Mouse (Mus musculus) forebrain, postnatal 0 days (tissue): Measurements from ENCODE around the gene Dsn1. TPM values are rescaled to one million over a fixed set of nuclear protein-coding genes. Genes with fewer than 3 reads are reported as not detected.

Experiments used
- ATAC-seq: fragments of 200-750 bp; cut with Nextera tagmentation; 2 replicates; pipeline ENCODE4 v1.8.0; 2017; ENCODE audit warnings: mild to moderate bottlenecking, moderate library complexity
- DNase-seq: peaks from one replicate; pipeline ENCODE4 v3.0.0-alpha.2; 2015
- H3K27ac ChIP-seq: fragments of 300-500 bp; sonication (generic); 2 replicates; pipeline ENCODE4 v1.5.1; 2014; ENCODE audit warnings: low read depth, mild to moderate bottlenecking, antibody characterized with exemption, low read length, moderate library complexity, mixed read lengths
- H3K27me3 ChIP-seq: fragments of 300-500 bp; sonication (generic); 2 replicates; pipeline ENCODE4 v1.6.1; 2014; ENCODE audit warnings: mild to moderate bottlenecking, low read length, mixed read lengths; ENCODE audit not compliant: insufficient read depth
- H3K36me3 ChIP-seq: fragments of 300-500 bp; sonication (generic); 2 replicates; pipeline ENCODE4 v1.6.1; 2014; ENCODE audit warnings: mild to moderate bottlenecking, moderate library complexity; ENCODE audit not compliant: insufficient read depth
- H3K4me1 ChIP-seq: fragments of 300-500 bp; sonication (generic); 2 replicates; pipeline ENCODE4 v1.6.1; 2014; ENCODE audit warnings: antibody characterized with exemption; ENCODE audit not compliant: insufficient read depth
- H3K4me2 ChIP-seq: fragments of 300-500 bp; sonication (generic); 2 replicates; pipeline ENCODE4 v1.6.1; 2014; ENCODE audit warnings: low read depth, mild to moderate bottlenecking, moderate library complexity
- H3K4me3 ChIP-seq: fragments of 300-500 bp; sonication (generic); 2 replicates; pipeline ENCODE4 v1.5.1; 2014; ENCODE audit warnings: low read depth, low read length, mixed read lengths
- H3K9ac ChIP-seq: fragments of 300-500 bp; sonication (generic); 2 replicates; pipeline ENCODE4 v1.6.1; 2014; ENCODE audit warnings: mild to moderate bottlenecking
- H3K9me3 ChIP-seq: fragments of 300-500 bp; sonication (generic); 2 replicates; pipeline ENCODE4 v1.6.1; 2016; ENCODE audit warnings: low read length
- CTCF ChIP-seq: sonication (generic); IDR thresholded peaks from 2 replicates; pipeline ENCODE4 v1.5.1; 2016; ENCODE audit warnings: antibody characterized with exemption, control low read depth, low read depth
- WGBS: fragments of 180-500 bp; shearing (Covaris S2); extraction: QIAGEN DNeasy Blood & Tissue Kit; methylation state at CpG from one replicate; pipeline ENCODE4 v1.1.7; 2014; 5-methylcytosine and 5-hydroxymethylcytosine counted together
- polyA plus RNA-seq: library from polyadenylated mRNA; unstranded; fragments of >200 nt; fragmentation: Nextera tagmentation; extraction: Ambion mirVana; gene quantifications from 2 replicates; pipeline ENCODE4 v1.2.1, GENCODE M21; 2015
- total RNA-seq: library from RNA; depleted of rRNA; stranded (reverse); fragments of >200 nt; gene quantifications from 2 replicates; pipeline ENCODE4 v1.2.3, GENCODE M21; 2014

Dsn1 gene
- total and polyA plus RNA-seq, 2 experiments from 2014 or later: 10.0 to 12.2 TPM

- WGBS: 73% methylated on average over 5 of the region's 5 CpGs
- H3K9ac ChIP-seq: no peak overlapping the region
- no peak for ATAC-seq
Observed at GRCm38 (mm10) chr2:156973316-156974100, 33.4 kb downstream of the Dsn1 start.

DNA sequence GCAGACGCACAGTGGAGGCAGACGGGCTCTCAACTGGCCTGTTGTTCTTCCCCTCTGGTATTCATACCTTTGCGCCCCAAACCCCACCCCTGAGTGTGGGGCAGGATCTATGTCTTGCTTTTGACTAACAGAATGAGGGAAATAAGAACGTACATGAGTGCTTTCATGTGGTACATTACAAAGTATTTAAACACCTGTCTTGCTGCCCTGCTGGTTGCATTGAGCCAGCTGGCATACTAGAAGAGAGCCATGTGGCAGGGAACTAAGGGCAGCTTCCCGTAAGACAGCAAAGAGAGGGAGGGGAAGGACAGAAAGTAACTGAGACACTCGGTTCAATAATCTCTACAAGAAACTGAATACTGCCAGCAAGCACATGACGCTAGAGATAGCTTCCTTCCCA, 36.7 kb downstream of the Dsn1 start:
- ATAC-seq (no peak), DNase-seq (no peak)
- TF ChIP-seq CTCF: no peak
- WGBS: 62% methylated on average over 7 of the region's 7 CpGs
- Histone ChIP-seq H3K9me3 (no peaks in the 10 kb centered on the region), H3K27ac (no peak overlapping the region), H3K4me2 (no peak overlapping the region), H3K36me3 (peaks cover 3% of the 10 kb centered on the region), H3K4me1 (no peaks in the 10 kb centered on the region), H3K9ac (no peak overlapping the region), H3K4me3 (no peak overlapping the region), H3K27me3 (no peaks in the 10 kb centered on the region)

More at GRCm38 (mm10) chr2:156973316-156974100, 33.4 kb downstream of the Dsn1 start:
- peaks cover 3% of the 10 kb centered on the region for H3K36me3 ChIP-seq
- H3K27me3 ChIP-seq: no peaks in the 10 kb centered on the region
- no peak overlapping the region for H3K27ac ChIP-seq
- DNase-seq: no peak
- TF ChIP-seq CTCF: no peak
- no peak overlapping the region for H3K4me2 ChIP-seq
- H3K9me3 ChIP-seq: no peaks in the 10 kb centered on the region
- H3K4me3 ChIP-seq: no peak overlapping the region
- no peaks in the 10 kb centered on the region for H3K4me1 ChIP-seq

GRCm38 (mm10) chr2:156968501-156968900, 38.5 kb downstream of the Dsn1 start:
- H3K27me3 ChIP-seq: no peaks in the 10 kb centered on the region
- no peak overlapping the region for H3K9ac ChIP-seq
- H3K9me3 ChIP-seq: no peaks in the 10 kb centered on the region
- 77% methylated on average over 4 of the region's 4 CpGs for WGBS
- no peaks in the 10 kb centered on the region for H3K4me1 ChIP-seq
- H3K27ac ChIP-seq: no peak overlapping the region
- ATAC-seq: no peak
- TF ChIP-seq CTCF: no peak
- H3K4me3 ChIP-seq: no peak overlapping the region
- H3K36me3 ChIP-seq: peaks cover 3% of the 10 kb centered on the region
- DNase-seq: no peak
- no peak overlapping the region for H3K4me2 ChIP-seq

- TF ChIP-seq CTCF: no peak
- H3K4me2 ChIP-seq: no peak overlapping the region
- WGBS: 75% methylated on average over 6 of the region's 6 CpGs
- no peak overlapping the region for H3K4me3 ChIP-seq
- DNase-seq (no peak), ATAC-seq (no peak)
- H3K27me3 ChIP-seq: no peaks in the 10 kb centered on the region
- H3K9ac ChIP-seq: no peak overlapping the region
- H3K36me3 ChIP-seq: peaks cover 3% of the 10 kb centered on the region
- no peaks in the 10 kb centered on the region for H3K4me1 ChIP-seq
- no peaks in the 10 kb centered on the region for H3K9me3 ChIP-seq
- no peak overlapping the region for H3K27ac ChIP-seq
Observed at GRCm38 (mm10) chr2:156967388-156967787, 39.6 kb downstream of the Dsn1 start.

DNA sequence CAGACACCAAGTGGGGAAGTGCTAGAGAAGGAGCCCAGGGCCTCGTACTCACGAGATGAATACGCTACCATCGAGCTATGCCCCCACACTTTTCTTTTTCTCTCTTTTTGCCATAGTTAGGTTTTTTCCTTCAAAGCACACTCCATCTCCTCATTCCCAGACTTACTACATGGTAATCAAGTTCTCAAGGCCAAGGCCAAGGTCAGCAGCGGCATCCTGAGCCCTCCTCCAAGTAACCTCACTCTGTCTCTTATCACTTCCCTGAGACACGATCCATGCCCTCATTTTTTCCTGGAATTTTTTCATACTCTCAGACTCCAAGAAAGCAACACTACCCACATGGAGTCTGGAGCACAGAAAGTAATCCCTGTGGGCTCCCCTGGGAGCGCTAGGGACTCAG, 43.1 kb downstream of the Dsn1 start:
- Histone ChIP-seq H3K27me3 (no peaks in the 10 kb centered on the region), H3K9me3 (no peaks in the 10 kb centered on the region), H3K9ac (no peak overlapping the region), H3K4me1 (no peaks in the 10 kb centered on the region), H3K4me2 (no peak overlapping the region), H3K27ac (no peak overlapping the region), H3K36me3 (no peaks in the 10 kb centered on the region; the same call in 1 of the 2 replicates), H3K4me3 (no peak overlapping the region)
- WGBS: 95% methylated on average over 7 of the region's 7 CpGs
- TF ChIP-seq CTCF: no peak
- no peak for DNase-seq
- ATAC-seq: no peak

DNA sequence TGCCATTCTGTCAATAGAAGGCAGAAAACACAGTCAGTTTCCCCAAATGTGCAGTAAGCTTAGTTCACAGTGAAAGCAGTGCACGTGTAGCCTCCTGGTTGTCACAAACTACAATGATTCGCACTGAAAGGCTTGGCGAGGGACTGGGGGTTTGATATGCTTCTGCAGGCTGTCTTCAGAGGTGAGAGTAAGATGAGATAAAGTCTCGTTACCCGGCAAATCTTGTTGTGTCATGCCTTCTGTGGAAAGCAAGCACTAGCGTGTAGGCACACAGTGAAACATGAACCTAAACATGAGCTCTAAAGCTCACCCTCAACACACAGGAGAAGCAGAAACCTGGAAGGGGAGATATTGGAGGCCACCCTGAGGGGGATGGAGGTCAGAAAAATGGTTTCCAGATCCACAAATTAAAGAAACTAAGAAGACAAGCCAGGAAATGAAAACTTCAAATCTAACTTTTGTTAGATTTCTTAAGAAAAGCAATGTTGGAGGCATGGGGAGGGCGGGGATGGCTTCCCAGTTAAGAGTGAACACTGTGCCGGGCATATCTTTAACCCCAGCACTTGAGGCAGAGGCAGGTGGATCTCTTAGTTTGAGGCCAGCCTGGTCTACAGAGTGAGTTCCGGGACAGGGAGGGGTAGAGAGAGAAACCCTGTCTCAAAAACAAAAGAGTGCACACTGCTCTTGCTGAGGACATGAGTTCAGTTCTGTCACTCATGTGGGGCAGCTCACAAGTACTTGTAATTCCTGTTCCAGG, 48.3 kb downstream of the Dsn1 start:
- Histone ChIP-seq H3K27ac (no peak overlapping the region), H3K4me1 (no peaks in the 10 kb centered on the region), H3K4me2 (no peak overlapping the region), H3K4me3 (no peak overlapping the region), H3K36me3 (peaks cover 11% of the 10 kb centered on the region; the same call in 1 of the 2 replicates), H3K27me3 (no peaks in the 10 kb centered on the region), H3K9ac (no peak overlapping the region), H3K9me3 (no peaks in the 10 kb centered on the region)
- ATAC-seq (no peak), DNase-seq (no peak)
- no peak for TF ChIP-seq CTCF
- 83% methylated on average over 9 of the region's 9 CpGs for WGBS

- H3K36me3 ChIP-seq: peaks cover 11% of the 10 kb centered on the region
- DNase-seq (no peak), ATAC-seq (no peak)
- WGBS: 74% methylated on average over 2 of the region's 2 CpGs
- H3K4me1 ChIP-seq: no peaks in the 10 kb centered on the region
- H3K4me3 ChIP-seq: no peak overlapping the region
- no peak overlapping the region for H3K4me2 ChIP-seq
- H3K9ac ChIP-seq: no peak overlapping the region
- H3K27ac ChIP-seq: no peak overlapping the region
- H3K27me3 ChIP-seq: no peaks in the 10 kb centered on the region
- H3K9me3 ChIP-seq: no peaks in the 10 kb centered on the region
- no peak for TF ChIP-seq CTCF
Observed at GRCm38 (mm10) chr2:156957035-156957434, 49.9 kb downstream of the Dsn1 start.
